In genomic region chr16:20712190-20712589, GRCm38 (mm10) we compare ENCODE assay signal across 11 mouse cellular contexts. TPM values are rescaled to one million over a fixed set of nuclear protein-coding genes. Genes with fewer than 3 reads are reported as not detected.
"Had no signal": no experiment of that assay in that cellular context is flagged by ENCODE, and none has a peak within 500 bp of the region (broad histone marks: within the 10 kb centered on the region; RNA-seq: fewer than 3 reads in every experiment).

No protein-coding gene starts in this region.

- H3K4me3 ChIP-seq: midbrain, embryonic 13.5 days had no signal

- H3K9me3 ChIP-seq: midbrain, embryonic 13.5 days had no signal

- H3K27me3 ChIP-seq: midbrain, embryonic 13.5 days had no signal

- DNase-seq: kidney, adult 8-10 months; kidney, postnatal 36 days; left cerebral cortex, postnatal 4 days; lung, adult 2 months; lung, postnatal 10 days; right cerebral cortex, adult 18-20 months; right cerebral cortex, postnatal 25 days; thymus, postnatal 36 days had no signal

- H3K4me2 ChIP-seq: midbrain, embryonic 13.5 days had no signal

- H3K27ac ChIP-seq: macrophage; midbrain, embryonic 13.5 days had no signal

- ATAC-seq: intestine, embryonic 16.5 days; midbrain, embryonic 13.5 days had no signal

- H3K9ac ChIP-seq: midbrain, embryonic 13.5 days had no signal

RNA-seq across cellular contexts. Expression of gene Chrd, which starts 20.7 kb away (rescaled TPM):
- polyA plus RNA-seq: macrophage had no signal

RNA-seq across cellular contexts. Expression of gene Thpo, which starts 22.1 kb away (rescaled TPM):
- polyA plus RNA-seq: macrophage had no signal
